Mouse (Mus musculus) adrenal gland, postnatal 25 days (tissue): ENCODE data around the gene Erc1. TPM values are rescaled to one million over a fixed set of nuclear protein-coding genes. Genes with fewer than 3 reads are reported as not detected.

Experiments used
- DNase-seq: peaks from one replicate; pipeline ENCODE4 v3.0.0; 2021; ENCODE audit warnings: mixed read lengths
- total RNA-seq: library from RNA; stranded (reverse); gene quantifications from 2 replicates; pipeline ENCODE4 v1.2.3, GENCODE M21; 2021

Erc1 gene
- total RNA-seq, 1 experiment from 2014 or later: 24.5 TPM

GRCm38 (mm10) chr6:119521482-119521900 lies 326.5 kb downstream of the Erc1 start:
- DNase-seq: no peak

Other genes starting within 250 kb of the Erc1 start
- gene Rad52, start 54.5 kb upstream of the Erc1 start, total RNA-seq: 18.2 and 20.8 TPM in 2 replicates
- gene Wnk1, start 190.5 kb upstream of the Erc1 start, total RNA-seq: 201 and 279 TPM in 2 replicates
- gene Ninj2, start 245.2 kb upstream of the Erc1 start, total RNA-seq: not detected in 2 replicates